Mouse (Mus musculus) layer of hippocampus, adult 11-12 months (tissue): ENCODE data around the gene Nmi.
A peak's percentile ranks its signal among the peaks of the same experiment; 100 is the strongest.

Experiments
- DNase-seq: peaks from one replicate; pipeline ENCODE4 v3.0.0; 2022; ENCODE audit warnings: low spot score

Gene Nmi

GRCm38 (mm10) chr2:51941832-51942231, 31.5 kb downstream of the Nmi start:
- no peak for DNase-seq

- no peak for DNase-seq
Measured at GRCm38 (mm10) chr2:51938750-51939149, 34.5 kb downstream of the Nmi start.

GRCm38 (mm10) chr2:51937004-51937403, 36.3 kb downstream of the Nmi start:
- DNase-seq = no peak

- no peak for DNase-seq
Measured at GRCm38 (mm10) chr2:51936585-51936984, 36.7 kb downstream of the Nmi start.

- DNase-seq = no peak
Measured at GRCm38 (mm10) chr2:51935921-51936320, 37.4 kb downstream of the Nmi start.

- peak; percentile 76 for DNase-seq
Measured at GRCm38 (mm10) chr2:51934574-51935334, 38.5 kb downstream of the Nmi start, which contains the start of gene Rbm43. TSS of gene Rbm43 (minus strand) at chr2:51935163.

- no peak for DNase-seq
Measured at GRCm38 (mm10) chr2:51933341-51934134, 39.8 kb downstream of the Nmi start.

- no peak for DNase-seq
Measured at GRCm38 (mm10) chr2:51931241-51931640, 42.1 kb downstream of the Nmi start.

GRCm38 (mm10) chr2:51914944-51915680, 58.2 kb downstream of the Nmi start:
- peak; percentile 82 for DNase-seq

GRCm38 (mm10) chr2:51914532-51914931, 58.8 kb downstream of the Nmi start:
- no peak for DNase-seq

- no peak for DNase-seq
Measured at GRCm38 (mm10) chr2:51912740-51913139, 60.6 kb downstream of the Nmi start.

- DNase-seq = no peak
Measured at GRCm38 (mm10) chr2:51911864-51912263, 61.4 kb downstream of the Nmi start.

GRCm38 (mm10) chr2:51907538-51908110, 65.7 kb downstream of the Nmi start:
- no peak for DNase-seq

GRCm38 (mm10) chr2:51905637-51906036, 67.7 kb downstream of the Nmi start:
- DNase-seq = no peak
